Mouse (Mus musculus): ENCODE measurements around the gene Cited2.

Gene Cited2

GRCm38 (mm10) chr10:17722653-17723410 is at the start of gene Cited2:
Gene Cited2, plus strand, starts transcription at chr10:17723218.
- peak; percentile 100 for DNase-seq

GRCm38 (mm10) chr10:17674454-17674853 is 48.6 kb upstream of the Cited2 start:
- DNase-seq: no peak

GRCm38 (mm10) chr10:17674869-17675268 is 48.1 kb upstream of the Cited2 start:
- no peak for DNase-seq

DNA sequence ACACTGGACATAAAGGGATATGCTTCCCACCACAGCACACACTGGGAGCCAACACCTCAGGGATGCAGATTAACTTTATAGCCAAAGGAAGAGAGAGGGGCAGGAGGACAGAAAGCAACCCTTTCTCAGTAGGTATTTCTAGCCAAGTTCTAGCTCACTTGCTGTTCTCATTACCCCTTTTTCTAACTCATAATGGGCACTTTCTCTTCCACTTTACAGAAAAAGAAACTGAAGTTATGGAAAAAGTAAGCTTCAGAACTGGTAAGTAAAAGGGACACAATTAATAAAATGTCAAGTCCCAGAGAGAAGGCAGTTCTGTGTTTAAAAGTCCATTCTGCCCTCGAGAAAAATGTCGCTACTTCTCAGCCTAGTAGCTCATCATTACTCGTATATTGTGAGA is 46.6 kb upstream of the Cited2 start:
- no peak for DNase-seq

GRCm38 (mm10) chr10:17677308-17677707 is 45.7 kb upstream of the Cited2 start:
- no peak for DNase-seq

DNA sequence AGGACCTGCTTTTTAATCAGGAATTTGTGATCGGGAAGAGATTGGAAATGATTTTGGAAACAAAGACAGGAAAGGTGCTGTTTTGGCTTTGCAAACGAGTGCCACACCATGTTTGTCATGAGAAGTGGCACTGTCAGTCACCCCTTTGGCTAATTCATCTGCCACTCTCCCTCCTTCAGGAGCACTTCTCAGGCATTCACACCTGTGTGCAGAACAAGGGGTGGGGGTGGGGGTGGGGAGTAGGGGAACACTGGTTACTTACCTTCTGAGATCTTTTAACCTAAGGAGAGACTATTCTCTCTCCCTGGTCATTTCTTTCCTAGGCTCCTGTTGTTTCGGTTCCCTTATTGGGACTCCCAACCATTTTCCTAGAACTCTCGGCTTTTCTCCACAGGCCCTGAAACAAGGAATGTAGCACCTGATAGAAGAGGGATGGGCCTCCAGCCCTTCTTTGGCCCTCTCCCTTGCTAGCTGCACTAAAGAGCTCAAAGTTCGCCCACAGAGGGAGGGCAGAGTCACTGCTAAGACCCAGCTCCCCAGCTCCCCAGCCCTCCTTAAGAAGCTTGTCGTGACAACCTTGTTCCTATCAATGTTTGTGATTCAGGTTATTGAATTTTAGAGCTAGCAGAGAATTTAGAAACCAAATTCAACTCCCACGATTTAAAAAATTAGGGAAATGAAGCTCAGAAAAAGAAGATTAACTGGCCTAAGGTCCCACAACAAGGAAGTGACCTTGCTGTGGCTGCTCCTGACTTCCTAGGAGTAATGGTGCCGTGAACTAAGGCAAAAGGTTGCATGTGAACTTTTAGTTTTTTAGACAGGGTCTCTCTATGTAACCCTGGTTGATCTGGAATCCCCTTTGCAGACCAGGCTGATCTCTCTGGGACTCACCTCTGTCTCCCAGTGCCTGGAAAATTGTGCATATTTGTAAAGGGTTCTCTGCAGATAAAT is 42.3 kb upstream of the Cited2 start:
- DNase-seq: no peak

DNA sequence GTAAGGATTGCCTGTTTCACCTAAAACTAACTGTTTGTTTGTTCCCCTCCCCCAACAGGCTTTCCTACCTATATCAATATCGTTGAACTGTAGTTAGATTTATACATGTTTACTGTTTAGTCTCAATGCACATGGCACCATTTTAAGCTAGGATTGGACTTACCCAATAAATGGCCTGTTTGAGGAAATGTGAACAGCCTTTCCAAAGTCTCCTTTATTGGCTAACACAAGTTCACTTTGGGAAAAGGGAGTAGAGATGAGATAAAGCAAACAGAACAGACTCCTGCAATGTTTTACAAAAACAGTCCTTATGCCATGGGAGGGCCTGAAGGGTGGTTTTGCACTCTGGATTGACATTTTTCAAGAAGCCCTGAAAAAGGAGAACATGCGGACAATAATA is 41.6 kb upstream of the Cited2 start:
- no peak for DNase-seq

DNA sequence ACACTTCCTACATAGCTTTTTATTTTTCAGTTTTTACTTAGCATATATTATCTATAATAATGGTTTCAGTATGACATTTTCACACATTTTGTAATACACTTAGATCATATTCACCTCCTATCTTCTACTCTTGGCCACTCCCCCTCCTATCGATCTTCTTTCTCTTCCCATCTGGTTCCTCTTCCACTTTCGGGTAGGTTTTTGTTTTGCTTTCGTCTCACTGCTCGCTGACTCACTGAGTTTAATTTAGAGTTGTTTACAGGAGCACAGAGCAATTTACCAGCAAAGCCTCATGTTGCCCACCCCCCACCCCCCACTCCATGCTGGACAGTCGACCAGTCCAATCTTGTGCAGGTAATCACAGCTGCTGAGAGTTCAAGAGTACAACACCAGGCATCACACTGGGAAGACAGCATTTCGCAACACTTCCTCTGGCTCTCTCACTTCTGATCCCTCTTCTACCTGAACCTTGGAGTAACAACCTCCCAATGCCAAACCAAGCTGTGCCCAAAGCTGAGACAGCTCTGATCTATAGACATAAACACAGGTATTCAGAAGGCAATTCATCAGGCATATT is 39.1 kb upstream of the Cited2 start:
- DNase-seq: no peak

DNA sequence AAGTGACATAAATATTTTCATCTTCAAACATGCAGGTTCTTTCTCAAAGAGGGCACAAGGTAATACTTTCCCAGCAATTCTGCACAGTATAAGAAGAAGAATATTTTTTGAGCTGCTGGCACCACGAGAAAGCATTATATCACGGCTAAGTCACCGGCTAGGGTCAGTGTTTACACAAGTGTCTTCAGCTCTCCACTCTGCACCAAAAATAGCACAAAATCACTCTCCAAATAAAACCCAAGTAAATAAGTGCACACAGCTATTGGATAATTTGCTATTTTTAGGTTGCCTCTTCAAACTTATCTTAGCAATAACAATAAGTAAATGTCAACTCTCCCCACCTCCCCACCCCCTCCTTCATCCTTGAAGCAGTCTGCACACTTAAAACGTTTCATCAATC is 33.2 kb upstream of the Cited2 start:
- no peak for DNase-seq

- DNase-seq: no peak
Measured at GRCm38 (mm10) chr10:17691709-17692108, 31.3 kb upstream of the Cited2 start.

DNA sequence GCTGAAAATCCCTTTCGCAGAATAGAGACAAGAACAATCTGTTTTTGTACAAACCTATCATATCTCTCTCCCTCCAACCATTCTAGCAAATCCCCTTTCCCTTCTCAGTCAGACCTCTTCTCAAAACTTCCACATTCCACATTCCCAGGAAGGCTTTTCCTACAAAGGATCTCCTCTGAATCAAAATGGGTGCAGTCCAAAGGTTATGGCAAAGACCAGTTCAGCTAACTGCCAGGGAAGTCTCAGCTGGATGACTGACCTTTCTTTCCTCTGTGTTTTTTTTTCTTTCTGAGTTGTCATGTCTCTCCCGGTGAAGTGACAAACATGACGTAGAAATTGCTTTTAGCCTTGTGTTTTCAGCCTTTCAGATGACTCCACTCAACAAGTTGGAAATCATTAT is 27.2 kb upstream of the Cited2 start:
- no peak for DNase-seq

DNA sequence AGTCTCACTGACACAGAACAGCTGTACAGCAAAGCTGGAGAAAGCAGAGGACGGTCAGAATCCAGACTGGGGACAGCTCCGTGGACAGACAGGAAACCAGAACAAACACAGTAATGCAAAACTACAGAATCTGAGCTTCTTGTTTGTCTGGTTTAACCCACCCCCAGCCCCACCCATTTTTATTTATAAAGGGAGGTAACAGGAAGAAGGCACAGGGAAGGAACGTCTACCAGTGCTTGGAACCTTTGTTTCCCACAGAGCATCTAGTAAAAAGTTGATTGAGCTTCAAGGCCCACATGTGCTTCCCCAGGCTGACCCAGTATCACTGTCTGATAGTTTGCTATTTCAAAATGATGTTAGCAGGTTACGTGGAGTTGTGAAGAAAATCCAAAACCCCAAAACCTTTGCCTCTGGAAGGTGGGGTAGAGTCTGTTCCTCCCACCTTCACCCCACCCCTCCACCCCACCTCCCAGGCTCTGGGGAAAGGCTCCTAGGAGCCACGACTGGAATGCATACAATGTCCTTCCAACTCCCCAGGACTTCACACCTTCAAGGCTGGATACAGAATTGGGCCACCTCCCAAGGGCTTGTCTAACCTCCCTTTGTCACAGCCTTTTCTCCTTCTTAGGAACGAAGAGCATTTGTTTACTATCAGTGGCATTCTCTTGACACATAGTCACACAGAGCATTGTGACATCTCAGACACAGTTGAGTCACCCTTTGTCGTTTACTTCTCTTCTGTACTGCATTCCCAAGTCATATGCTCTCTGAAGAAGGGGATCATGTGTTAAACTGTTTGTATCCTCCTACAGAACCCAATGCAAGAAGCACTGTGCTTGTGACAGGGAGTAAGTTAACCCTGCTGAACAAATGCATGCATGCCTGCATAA is 25.4 kb upstream of the Cited2 start:
- DNase-seq: no peak

DNA sequence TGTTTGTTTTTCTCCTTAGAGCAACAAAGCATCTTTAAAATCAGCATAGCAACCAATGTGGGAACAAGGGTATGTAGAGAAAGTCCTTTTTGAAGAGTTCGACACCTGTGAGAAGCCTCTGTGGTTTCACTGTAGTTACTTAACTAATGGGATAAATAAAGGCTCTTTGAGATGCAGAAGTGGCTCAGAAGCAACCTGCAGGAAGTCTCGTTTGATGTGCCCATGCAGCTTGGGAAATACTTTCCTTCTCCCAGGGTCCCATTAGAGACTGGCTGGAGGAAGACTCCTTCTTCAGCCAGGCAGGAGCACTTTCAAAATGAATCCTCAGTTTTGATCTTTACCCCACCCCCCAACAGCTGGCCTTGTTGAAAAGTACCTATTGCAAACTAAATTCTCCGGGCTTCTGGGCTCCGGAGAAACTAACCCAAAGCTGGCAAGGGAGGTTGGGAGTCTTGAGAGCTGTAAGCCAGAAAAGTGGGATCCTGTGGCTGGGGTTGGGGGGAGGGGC is 17.5 kb upstream of the Cited2 start:
- DNase-seq: no peak

DNA sequence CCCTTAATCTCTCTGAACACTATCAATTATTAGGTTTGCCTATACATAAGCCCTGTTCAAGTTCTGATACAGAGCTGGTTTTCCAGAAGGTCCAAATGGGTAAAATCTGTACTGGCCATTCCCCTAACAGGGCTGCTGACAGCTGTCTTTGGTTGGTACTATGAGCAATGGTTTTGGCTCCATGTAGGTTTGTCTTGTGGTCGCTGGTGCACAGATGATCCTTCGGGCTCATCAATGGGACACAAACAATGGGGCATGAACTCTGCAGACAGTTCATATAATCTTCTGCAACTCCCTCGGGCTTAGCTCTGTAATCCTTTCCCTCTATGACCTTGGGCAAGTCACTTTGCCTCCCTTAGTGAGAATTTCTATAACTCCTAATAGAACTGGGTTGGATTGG is 12.3 kb upstream of the Cited2 start:
- DNase-seq: no peak

- DNase-seq: no peak
Measured at GRCm38 (mm10) chr10:17719009-17719570, 3.9 kb upstream of the Cited2 start.

DNA sequence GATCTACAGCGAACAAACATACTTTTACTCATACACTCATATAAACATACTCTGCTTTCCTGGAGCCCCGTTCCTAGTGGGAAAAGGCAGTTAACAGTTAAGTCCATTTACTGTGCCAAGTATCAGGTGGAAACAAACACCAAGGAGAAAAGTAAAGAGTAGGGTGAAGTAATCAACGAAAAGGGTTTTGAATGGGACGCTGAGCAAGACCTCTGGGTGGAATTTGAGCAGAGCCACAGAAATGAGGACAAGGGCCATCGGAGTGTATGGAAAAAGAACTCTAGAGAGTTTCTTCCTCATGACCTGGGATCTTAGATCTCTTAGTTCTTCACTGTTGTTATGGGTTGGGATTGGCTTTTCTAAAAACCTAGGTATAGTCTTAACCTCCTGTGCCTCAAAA is 3.4 kb upstream of the Cited2 start:
- DNase-seq: no peak

DNA sequence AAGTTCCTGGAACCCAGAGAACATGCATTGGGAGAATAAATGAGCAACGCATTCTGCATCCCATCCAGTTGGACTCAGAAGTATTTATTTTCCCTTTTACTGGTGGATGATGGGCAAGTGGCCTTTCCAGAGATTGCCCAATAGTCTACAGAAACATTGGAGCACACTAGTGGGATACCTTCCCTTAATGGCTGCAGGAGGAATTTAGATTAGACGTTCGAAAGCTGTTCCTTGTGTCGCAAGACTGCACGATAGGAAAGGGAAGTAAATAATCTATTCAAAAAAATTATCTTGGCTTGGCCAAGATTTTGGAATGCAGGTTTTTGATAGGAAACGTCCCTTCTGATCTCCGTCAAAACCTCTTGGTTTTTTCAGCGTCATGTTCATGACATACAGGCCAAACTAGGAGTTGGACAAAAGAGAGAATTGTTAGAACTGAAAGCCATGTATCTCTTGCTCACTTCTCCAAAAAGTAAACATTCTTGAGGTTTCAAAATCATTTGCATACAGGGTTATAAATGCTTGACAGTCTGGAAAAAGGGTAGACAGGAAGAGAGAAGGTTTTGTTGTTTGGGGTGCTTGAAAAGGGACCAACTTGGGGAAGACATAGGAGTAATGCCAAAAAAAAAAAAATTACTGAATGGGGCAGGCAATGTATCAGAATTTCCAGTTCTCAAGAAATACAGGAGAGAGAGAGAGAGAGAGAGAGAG is 2.0 kb upstream of the Cited2 start:
- no peak for DNase-seq

GRCm38 (mm10) chr10:17721602-17722121 is 1.4 kb upstream of the Cited2 start:
- DNase-seq: peak in 1 of 2 experiments; percentile 67

DNA sequence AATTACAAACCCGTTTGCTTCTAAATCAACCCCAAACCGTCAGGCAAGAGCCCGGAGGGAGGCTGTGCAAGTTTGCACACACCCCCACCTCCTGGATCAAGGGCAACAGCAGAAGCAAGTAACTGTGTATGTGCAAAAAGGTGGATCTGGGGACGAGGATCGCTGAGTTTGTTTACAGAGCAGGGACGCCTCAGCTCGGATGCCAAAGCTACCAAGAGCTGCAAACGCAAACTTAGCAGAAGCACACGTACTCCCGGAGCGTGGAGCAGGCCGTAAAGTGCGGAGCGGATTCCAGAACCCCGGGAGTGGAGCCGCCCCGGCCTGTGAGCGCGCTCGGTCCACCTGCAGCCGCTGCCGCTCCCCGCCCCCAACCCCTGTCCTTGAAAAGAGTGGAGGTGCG is 860 bp upstream of the Cited2 start:
- peak; percentile 98 to 99 for DNase-seq

DNA sequence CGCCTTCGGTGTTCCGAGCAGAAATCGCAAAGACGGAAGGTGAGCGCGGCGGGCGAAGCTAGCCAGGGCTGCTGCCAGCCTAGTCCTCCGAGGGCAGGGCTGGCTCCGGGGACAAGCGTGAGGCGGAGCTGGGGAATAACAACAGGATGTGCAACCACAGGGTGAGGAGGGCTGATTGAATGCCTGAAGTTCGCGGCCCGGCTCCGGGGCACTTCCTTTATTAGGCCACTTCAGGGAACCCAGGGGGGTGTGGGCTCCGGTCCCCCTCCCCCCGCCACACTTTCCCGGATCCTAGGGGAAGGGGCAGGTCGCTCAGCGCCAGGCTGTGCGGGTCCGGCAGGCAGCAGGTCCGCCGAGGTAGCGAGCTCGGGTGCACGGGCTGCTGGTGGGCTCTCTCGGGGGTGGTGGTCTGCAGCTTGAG is 413 bp downstream of the Cited2 start:
- DNase-seq: no peak

Measured in cerebellum, postnatal 14 days (tissue).